Mouse (Mus musculus) CH12.LX (cell line): ENCODE data around the gene Nhlrc4.

Experiments
- CTCF ChIP-seq, 2 experiments: IDR thresholded peaks in 1 of 2; conservative IDR thresholded peaks in 1 of 2; 2 replicates each; pipeline ENCODE4 v1.5.1; 2011 to 2012; ENCODE audit warnings: low read depth in 2 of 2, low read length in 2 of 2, improper control_type of control experiment in 1 of 2, inconsistent platforms in 1 of 2, mild to moderate bottlenecking in 1 of 2, moderate library complexity in 1 of 2
- MYC ChIP-seq: IDR thresholded peaks from 2 replicates; pipeline ENCODE4 v1.6.1; 2011; ENCODE audit warnings: low read depth, mild to moderate bottlenecking, improper control_type of control experiment, low read length
- PAX5 ChIP-seq: IDR thresholded peaks from 2 replicates; pipeline ENCODE4 v1.6.1; 2012; ENCODE audit warnings: low read length, inconsistent platforms, mixed read lengths
- POLR2A ChIP-seq: IDR thresholded peaks from 2 replicates; pipeline ENCODE4 v1.6.1; 2011; ENCODE audit warnings: low read depth, mild to moderate bottlenecking, improper control_type of control experiment, low read length
- TBP ChIP-seq: conservative IDR thresholded peaks from 2 replicates; pipeline ENCODE4 v1.6.1; 2011; ENCODE audit warnings: low read depth, low read length, improper control_type of control experiment
- TCF12 ChIP-seq: IDR thresholded peaks from 2 replicates; pipeline ENCODE4 v1.6.1; 2014; ENCODE audit warnings: low read depth, mild to moderate bottlenecking, inconsistent platforms, low read length, improper control_type of control experiment
- UBTF ChIP-seq: IDR thresholded peaks from 2 replicates; pipeline ENCODE4 v1.6.1; 2012; ENCODE audit warnings: low read depth, mild to moderate bottlenecking, inconsistent platforms, low read length, improper control_type of control experiment, moderate library complexity

- no peak for TF ChIP-seq CTCF (conservative IDR thresholded peaks at IDR 0.05 in 1 of 2, IDR thresholded peaks at IDR 0.05 in 1 of 2; ENCODE audit: low read depth in 2 of 2, low read length in 2 of 2)
- TF ChIP-seq PAX5 = no peak
- no peak for TF ChIP-seq MYC
- no peak for TF ChIP-seq UBTF
- TF ChIP-seq POLR2A = no peak
- TF ChIP-seq TCF12 = no peak
- TF ChIP-seq TBP = no peak
Observed at GRCm38 (mm10) chr17:25895891-25896290, 48.9 kb downstream of the Nhlrc4 start.
